ENCODE assay signal across 12 mouse cellular contexts in genomic region chr1:189869651-189870270, GRCm38 (mm10). TPM values are rescaled to one million over a fixed set of nuclear protein-coding genes. Genes with fewer than 3 reads are reported as not detected.
A peak's percentile ranks its signal among the peaks of the same experiment; 100 is the strongest.
DNase-seq lines count a peak whose midpoint lies in the region.
"Had no signal": no experiment of that assay in that cellular context is flagged by ENCODE, and none has a peak within 500 bp of the region (broad histone marks: within the 10 kb centered on the region; RNA-seq: fewer than 3 reads in every experiment).

No protein-coding gene starts in this region.

- H3K27me3 ChIP-seq in splenic B cell, adult 2 months (ENCODE audit: control insufficient read depth, insufficient read depth, low read length, poor library complexity, severe bottlenecking): no peaks in the 10 kb centered on the region
- H3K27me3 ChIP-seq: heart, embryonic 12.5 days; intestine, embryonic 15.5 days; Patski had no signal

- DNase-seq in gastrocnemius, postnatal 10 days: peak; percentile 49
- DNase-seq in gastrocnemius, adult 18-20 months (ENCODE audit: low spot score): no peak
- peak; percentile 44 for DNase-seq in lung, postnatal 10 days
- DNase-seq in lung, adult 18-20 months: no peak
- DNase-seq in ZHBTc4 (ENCODE audit: low read depth, low spot score): peak; percentile 74
- DNase-seq in splenic B cell, adult 2 months (ENCODE audit: low read depth, low spot score): peak; percentile 14
- no peak for DNase-seq in right cerebral cortex, adult 18-20 months
- no peak for DNase-seq in left cerebral cortex, postnatal 4 days
- DNase-seq: cerebellum, adult 8-10 months had no signal

- intact Hi-C loops in left cerebral cortex, postnatal 4 days (cut with DNase I): no loop called here

- no peaks in the 10 kb centered on the region for H3K36me3 ChIP-seq in splenic B cell, adult 2 months (ENCODE audit: control insufficient read depth, insufficient read depth, low read length, poor library complexity, severe bottlenecking)
- H3K36me3 ChIP-seq: intestine, embryonic 15.5 days had no signal

RNA-seq across cellular contexts. Expression of gene Smyd2, which starts 52.4 kb away (rescaled TPM):
- total RNA-seq in gastrocnemius, postnatal 10 days (2021): 100 to 1,000 TPM; 165 to 188 TPM
- 100 to 1,000 TPM; 316 to 319 TPM for total RNA-seq in gastrocnemius, adult 18-20 months (2021)
- total RNA-seq in left cerebral cortex, postnatal 4 days (2021): 100 to 1,000 TPM; 120 to 128 TPM

Comparison
In these comparisons a context has a peak if more than half of its experiments do, and no peak if none do; other contexts are left out.
1. DNase-seq: peak in gastrocnemius, postnatal 10 days (single experiment), lung, postnatal 10 days (single experiment), ZHBTc4 (single experiment) and splenic B cell, adult 2 months (single experiment); none in gastrocnemius, adult 18-20 months (single experiment), lung, adult 18-20 months (0 of 2), right cerebral cortex, adult 18-20 months (single experiment) and left cerebral cortex, postnatal 4 days (single experiment).